Mouse (Mus musculus): ENCODE measurements around the gene Sp4.

DNA sequence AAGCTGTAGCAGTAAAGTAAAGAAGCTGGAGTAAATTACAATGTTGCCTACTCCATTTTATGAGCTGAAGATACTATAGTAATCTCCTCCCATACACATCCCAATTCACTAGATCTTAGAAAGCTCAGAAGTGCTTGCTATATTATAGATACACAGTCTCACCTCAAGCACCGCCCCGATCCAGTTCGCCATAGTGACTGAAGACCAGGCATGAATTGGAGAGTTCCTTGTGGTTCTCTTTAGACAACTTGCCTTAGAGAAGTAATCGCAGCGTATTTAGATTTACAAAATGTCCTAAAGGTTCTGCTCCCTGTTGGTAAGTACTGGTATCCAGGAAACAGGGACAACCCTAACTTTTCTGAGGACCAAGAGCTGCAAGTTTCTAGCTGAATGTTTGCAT, 1.8 kb upstream of the Sp4 start:
- no peak for TF ChIP-seq CTCF (IDR thresholded peaks at IDR 0.05; ENCODE audit: insufficient read depth, low read length)
- TF ChIP-seq POLR2A (IDR thresholded peaks at IDR 0.05; ENCODE audit: borderline replicate concordance, extremely low read depth, low read depth, low read length) = no peak
